Mouse (Mus musculus): ENCODE measurements around the gene Dpyd. TPM values are rescaled to one million over a fixed set of nuclear protein-coding genes. Genes with fewer than 3 reads are reported as not detected.

Gene Dpyd
- polyA plus RNA-seq, 1 experiment from 2014 or later, result 3.5 TPM

DNA sequence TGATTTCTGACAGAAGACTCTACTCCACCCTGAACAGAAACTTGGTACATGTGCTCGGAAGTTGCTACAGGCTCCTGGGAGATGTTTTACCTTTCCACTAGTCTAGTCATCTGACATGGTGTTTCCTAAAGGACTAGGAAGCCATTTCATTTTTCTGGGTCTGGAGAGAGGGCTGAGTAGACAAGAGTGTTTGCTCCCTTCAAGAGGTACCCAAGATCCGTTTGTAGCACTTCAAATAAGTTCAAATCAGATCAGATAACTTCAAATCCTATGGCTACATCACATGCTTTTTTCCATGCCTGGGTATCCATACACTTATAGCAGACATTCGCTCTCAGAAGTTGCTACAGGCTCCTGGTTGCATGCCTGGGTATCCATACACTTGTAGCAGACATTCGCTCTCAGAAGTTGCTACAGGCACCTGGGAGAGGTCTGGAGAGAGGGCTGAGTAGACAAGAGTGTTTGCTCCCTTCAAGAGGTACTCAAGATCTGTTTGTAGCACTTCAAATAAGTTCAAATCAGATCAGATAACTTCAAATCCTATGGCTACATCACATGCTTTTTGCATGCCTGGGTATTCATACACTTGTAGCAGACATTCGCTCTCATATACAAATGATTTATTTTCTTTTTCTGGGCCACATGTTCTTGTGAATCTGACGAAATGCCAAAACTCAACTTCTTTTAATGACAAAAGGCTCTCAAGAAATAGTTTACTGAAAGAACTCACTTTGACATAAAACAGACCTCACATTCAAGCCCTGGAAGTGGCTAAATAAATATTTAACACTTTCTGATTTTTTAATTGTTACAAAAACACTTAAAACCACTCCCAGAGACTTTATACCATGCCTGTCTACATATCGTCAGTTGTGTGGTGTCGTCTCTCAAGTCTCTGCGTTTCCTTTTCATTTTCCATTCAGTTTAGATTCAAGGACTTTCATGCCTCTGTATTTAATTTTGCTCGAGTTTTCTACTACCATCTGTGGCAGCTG lies 307.5 kb downstream of the Dpyd start:
- Histone ChIP-seq H3K9me3 (ENCODE audit: control insufficient read depth, low read length) (no peaks in the 10 kb centered on the region), H3K4me3 (ENCODE audit: low read depth, low read length) (no peak overlapping the region), H3K9ac (ENCODE audit: low read length) (no peak overlapping the region), H3K36me3 (ENCODE audit: control insufficient read depth, insufficient read depth, low read length) (no peaks in the 10 kb centered on the region), H3K27me3 (ENCODE audit: control insufficient read depth, insufficient read depth, low read length) (no peaks in the 10 kb centered on the region), H3K4me1 (replicated peaks; ENCODE audit: control insufficient read depth, insufficient read depth) (no peaks in the 10 kb centered on the region), H3K4me2 (replicated peaks; ENCODE audit: low read depth) (no peak overlapping the region), H3K27ac (replicated peaks) (no peak overlapping the region)
- TF ChIP-seq EP300 (optimal IDR thresholded peaks at IDR 0.05) (no peak), CTCF (IDR thresholded peaks at IDR 0.05; ENCODE audit: low read depth) (no peak)
- WGBS, result 49% methylated on average over 10 of the region's 10 CpGs
- DNase-seq (ENCODE audit: low spot score) (no peak), ATAC-seq (ENCODE audit: low FRiP score, low TSS enrichment) (no peak)

DNA sequence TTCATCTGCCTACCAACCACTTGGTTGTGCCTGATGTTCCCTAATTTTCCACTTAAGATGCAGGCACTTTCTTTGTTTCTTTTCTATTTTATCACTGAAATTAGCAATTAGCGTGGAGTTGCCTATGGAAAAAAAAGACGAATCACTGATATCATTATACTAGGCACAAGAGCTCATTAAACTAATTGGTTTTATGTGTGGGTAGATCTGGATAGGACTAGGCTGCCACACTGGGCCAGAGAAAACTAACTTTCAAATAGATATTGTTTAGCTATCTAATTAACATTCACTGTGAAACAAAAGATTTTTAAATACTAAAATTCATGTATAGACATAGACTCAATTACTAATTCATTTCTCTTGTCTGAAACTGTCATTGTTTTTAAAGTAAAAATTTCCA lies 313.9 kb downstream of the Dpyd start:
- Histone ChIP-seq H3K4me3 (ENCODE audit: low read depth, low read length) (no peak overlapping the region), H3K27me3 (ENCODE audit: control insufficient read depth, insufficient read depth, low read length) (no peaks in the 10 kb centered on the region), H3K27ac (replicated peaks) (no peak overlapping the region), H3K4me2 (replicated peaks; ENCODE audit: low read depth) (no peak overlapping the region), H3K4me1 (replicated peaks; ENCODE audit: control insufficient read depth, insufficient read depth) (no peaks in the 10 kb centered on the region), H3K9ac (ENCODE audit: low read length) (no peak overlapping the region), H3K9me3 (ENCODE audit: control insufficient read depth, low read length) (no peaks in the 10 kb centered on the region), H3K36me3 (ENCODE audit: control insufficient read depth, insufficient read depth, low read length) (no peaks in the 10 kb centered on the region)
- DNase-seq (ENCODE audit: low spot score) (no peak), ATAC-seq (ENCODE audit: low FRiP score, low TSS enrichment) (no peak)
- 85% methylated on average over 2 of the region's 2 CpGs for WGBS
- TF ChIP-seq CTCF (IDR thresholded peaks at IDR 0.05; ENCODE audit: low read depth) (no peak), EP300 (optimal IDR thresholded peaks at IDR 0.05) (no peak)

DNA sequence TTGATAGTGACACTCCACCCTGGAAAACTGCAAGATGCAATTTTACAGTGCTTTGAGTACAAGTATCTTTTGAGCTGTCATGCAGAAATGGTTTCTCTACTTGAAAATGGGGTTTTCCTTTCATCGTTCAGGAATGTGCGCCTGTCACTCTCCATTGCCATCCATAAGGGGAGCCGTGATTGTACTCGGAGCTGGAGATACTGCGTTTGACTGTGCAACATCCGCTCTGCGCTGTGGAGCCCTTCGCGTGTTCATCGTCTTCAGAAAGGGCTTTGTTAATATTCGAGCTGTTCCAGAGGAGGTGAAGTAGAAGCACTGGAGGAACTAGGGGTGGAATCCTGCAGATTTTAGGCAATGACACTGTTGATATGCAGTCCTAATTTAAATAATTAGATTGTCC lies 337.1 kb downstream of the Dpyd start:
- ATAC-seq (ENCODE audit: low FRiP score, low TSS enrichment), result no peak
- no peaks in the 10 kb centered on the region for H3K27me3 ChIP-seq (ENCODE audit: control insufficient read depth, insufficient read depth, low read length)
- H3K4me2 ChIP-seq (replicated peaks; ENCODE audit: low read depth), result no peak overlapping the region
- no peak overlapping the region for H3K27ac ChIP-seq (replicated peaks)
- no peak for DNase-seq (ENCODE audit: low spot score)
- H3K9me3 ChIP-seq (ENCODE audit: control insufficient read depth, low read length), result no peaks in the 10 kb centered on the region
- H3K4me1 ChIP-seq (replicated peaks; ENCODE audit: control insufficient read depth, insufficient read depth), result no peaks in the 10 kb centered on the region
- H3K4me3 ChIP-seq (ENCODE audit: low read depth, low read length), result no peak overlapping the region
- no peak overlapping the region for H3K9ac ChIP-seq (ENCODE audit: low read length)
- 89% methylated on average over 11 of the region's 11 CpGs for WGBS
- TF ChIP-seq EP300 (optimal IDR thresholded peaks at IDR 0.05) (no peak), CTCF (IDR thresholded peaks at IDR 0.05; ENCODE audit: low read depth) (no peak)
- no peaks in the 10 kb centered on the region for H3K36me3 ChIP-seq (ENCODE audit: control insufficient read depth, insufficient read depth, low read length)

DNA sequence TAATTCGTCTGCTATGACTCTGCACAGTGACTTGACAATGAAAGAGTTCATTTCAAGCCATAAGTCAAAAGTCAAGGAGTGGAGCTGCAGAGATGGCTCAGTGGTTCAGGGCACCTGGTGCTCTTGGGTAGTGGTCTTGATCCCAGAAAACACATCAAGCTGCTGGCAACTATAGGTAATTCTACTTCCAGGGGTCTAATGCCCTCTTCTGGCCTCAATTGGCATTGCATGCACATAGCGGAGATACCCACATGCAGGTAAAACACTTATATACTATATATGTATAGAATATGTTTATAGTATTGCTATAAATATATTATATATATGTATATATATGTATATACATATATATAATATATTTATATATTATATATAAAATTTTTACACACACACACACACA lies 429.4 kb downstream of the Dpyd start:
- no peak overlapping the region for H3K4me2 ChIP-seq (replicated peaks; ENCODE audit: low read depth)
- DNase-seq (ENCODE audit: low spot score), result no peak
- H3K9me3 ChIP-seq (ENCODE audit: control insufficient read depth, low read length), result no peaks in the 10 kb centered on the region
- TF ChIP-seq CTCF (IDR thresholded peaks at IDR 0.05; ENCODE audit: low read depth) (no peak), EP300 (optimal IDR thresholded peaks at IDR 0.05) (no peak)
- H3K27me3 ChIP-seq (ENCODE audit: control insufficient read depth, insufficient read depth, low read length), result no peaks in the 10 kb centered on the region
- H3K4me1 ChIP-seq (replicated peaks; ENCODE audit: control insufficient read depth, insufficient read depth), result no peaks in the 10 kb centered on the region
- no peak overlapping the region for H3K27ac ChIP-seq (replicated peaks)
- ATAC-seq (ENCODE audit: low FRiP score, low TSS enrichment), result no peak
- 93% methylated on average over 2 of the region's 2 CpGs for WGBS
- no peaks in the 10 kb centered on the region for H3K36me3 ChIP-seq (ENCODE audit: control insufficient read depth, insufficient read depth, low read length)
- H3K9ac ChIP-seq (ENCODE audit: low read length), result no peak overlapping the region
- no peak overlapping the region for H3K4me3 ChIP-seq (ENCODE audit: low read depth, low read length)

DNA sequence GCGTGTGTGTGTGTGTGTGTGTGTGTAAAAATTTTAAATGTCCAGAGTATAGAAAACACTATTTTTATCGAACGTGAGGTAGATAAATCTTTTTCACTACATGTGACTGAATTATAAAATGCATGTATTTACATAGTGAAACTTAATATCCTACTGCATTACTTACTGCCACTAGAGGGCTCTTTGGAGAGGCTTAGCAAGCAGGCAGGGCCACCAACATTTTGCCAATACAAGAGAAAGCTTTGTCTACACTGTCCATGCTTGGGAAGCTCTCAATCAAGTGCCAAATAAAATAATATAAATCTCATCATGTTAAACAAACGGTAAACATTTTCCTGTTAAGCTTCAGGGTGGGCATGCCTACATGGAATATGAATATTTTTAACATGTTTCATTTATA lies 429.9 kb downstream of the Dpyd start:
- H3K4me3 ChIP-seq (ENCODE audit: low read depth, low read length), result no peak overlapping the region
- H3K4me2 ChIP-seq (replicated peaks; ENCODE audit: low read depth), result no peak overlapping the region
- no peaks in the 10 kb centered on the region for H3K9me3 ChIP-seq (ENCODE audit: control insufficient read depth, low read length)
- no peaks in the 10 kb centered on the region for H3K4me1 ChIP-seq (replicated peaks; ENCODE audit: control insufficient read depth, insufficient read depth)
- TF ChIP-seq EP300 (optimal IDR thresholded peaks at IDR 0.05) (no peak), CTCF (IDR thresholded peaks at IDR 0.05; ENCODE audit: low read depth) (peak; percentile 57)
- no peak overlapping the region for H3K27ac ChIP-seq (replicated peaks)
- H3K27me3 ChIP-seq (ENCODE audit: control insufficient read depth, insufficient read depth, low read length), result no peaks in the 10 kb centered on the region
- ATAC-seq (ENCODE audit: low FRiP score, low TSS enrichment) (no peak), DNase-seq (ENCODE audit: low spot score) (no peak)
- 84% methylated on average over 4 of the region's 4 CpGs for WGBS
- H3K36me3 ChIP-seq (ENCODE audit: control insufficient read depth, insufficient read depth, low read length), result no peaks in the 10 kb centered on the region
- no peak overlapping the region for H3K9ac ChIP-seq (ENCODE audit: low read length)

DNA sequence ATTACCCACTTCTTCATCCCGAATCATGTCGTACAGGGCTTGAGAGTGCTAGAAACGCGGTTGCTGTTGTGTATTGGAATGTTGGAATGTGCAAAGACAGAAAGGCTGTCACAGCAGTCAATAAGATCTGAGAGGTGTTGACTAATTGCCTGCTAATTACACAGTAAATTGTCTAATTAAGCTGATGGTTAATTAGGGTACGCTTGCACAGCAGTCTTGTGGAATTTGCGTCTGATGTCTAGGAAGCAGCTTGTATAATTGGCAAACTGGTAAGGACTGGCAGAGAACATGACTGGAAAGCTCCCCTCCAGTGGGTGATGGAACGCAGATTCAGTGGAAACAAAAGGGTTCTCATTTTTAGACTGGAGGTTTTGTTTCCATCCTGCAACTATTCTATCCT lies 459.3 kb downstream of the Dpyd start:
- Histone ChIP-seq H3K27ac (replicated peaks) (no peak overlapping the region), H3K27me3 (ENCODE audit: control insufficient read depth, insufficient read depth, low read length) (no peaks in the 10 kb centered on the region), H3K4me2 (replicated peaks; ENCODE audit: low read depth) (no peak overlapping the region), H3K9me3 (ENCODE audit: control insufficient read depth, low read length) (no peaks in the 10 kb centered on the region), H3K36me3 (ENCODE audit: control insufficient read depth, insufficient read depth, low read length) (no peaks in the 10 kb centered on the region), H3K4me3 (ENCODE audit: low read depth, low read length) (no peak overlapping the region), H3K4me1 (replicated peaks; ENCODE audit: control insufficient read depth, insufficient read depth) (no peaks in the 10 kb centered on the region), H3K9ac (ENCODE audit: low read length) (no peak overlapping the region)
- no peak for TF ChIP-seq CTCF (IDR thresholded peaks at IDR 0.05; ENCODE audit: low read depth)
- TF ChIP-seq EP300 (optimal IDR thresholded peaks at IDR 0.05), result no peak
- 72% methylated on average over 7 of the region's 7 CpGs for WGBS
- ATAC-seq (ENCODE audit: low FRiP score, low TSS enrichment) (no peak), DNase-seq (ENCODE audit: low spot score) (no peak)

Data from stomach, postnatal 0 days (tissue).